Mouse (Mus musculus): ENCODE data around the gene Mobp. TPM values are rescaled to one million over a fixed set of nuclear protein-coding genes. Genes with fewer than 3 reads are reported as not detected.

Gene Mobp
- total RNA-seq, 2 experiments from 2014 or later, result not detected

GRCm38 (mm10) chr9:120202683-120203082, 53.2 kb downstream of the Mobp start:
- no peak for ATAC-seq (replicated peaks; ENCODE audit: low FRiP score, poor library complexity, severe bottlenecking)

- ATAC-seq (replicated peaks; ENCODE audit: low FRiP score, poor library complexity, severe bottlenecking), result no peak
These were observed 54.4 kb downstream of the Mobp start for GRCm38 (mm10) chr9:120203936-120204335.

GRCm38 (mm10) chr9:120206897-120207296, 57.4 kb downstream of the Mobp start:
- no peak for ATAC-seq (replicated peaks; ENCODE audit: low FRiP score, poor library complexity, severe bottlenecking)

GRCm38 (mm10) chr9:120210068-120210467, 60.6 kb downstream of the Mobp start:
- ATAC-seq (replicated peaks; ENCODE audit: low FRiP score, poor library complexity, severe bottlenecking), result no peak

- no peak for ATAC-seq (replicated peaks; ENCODE audit: low FRiP score, poor library complexity, severe bottlenecking)
These were observed 61.4 kb downstream of the Mobp start for GRCm38 (mm10) chr9:120210865-120211264.

- no peak for ATAC-seq (replicated peaks; ENCODE audit: low FRiP score, poor library complexity, severe bottlenecking)
These were observed 63.4 kb downstream of the Mobp start for GRCm38 (mm10) chr9:120212936-120213335.

GRCm38 (mm10) chr9:120214978-120215495, 65.5 kb downstream of the Mobp start:
- ATAC-seq (replicated peaks; ENCODE audit: low FRiP score, poor library complexity, severe bottlenecking), result no peak

- no peak for ATAC-seq (replicated peaks; ENCODE audit: low FRiP score, poor library complexity, severe bottlenecking)
These were observed 69.9 kb downstream of the Mobp start for GRCm38 (mm10) chr9:120219411-120219810.

Other genes starting within 250 kb of the Mobp start
- 1.0 and 3.5 TPM in 2 replicates for gene Gorasp1, start 212.1 kb upstream of the Mobp start, total RNA-seq (2015; ENCODE audit: low replicate concordance)
- gene Gorasp1, start 212.1 kb upstream of the Mobp start, total RNA-seq (2017; ENCODE audit: low replicate concordance), result 0.56 and 2.7 TPM in 2 replicates
- gene Ttc21a, start 212.1 kb upstream of the Mobp start, total RNA-seq (2015; ENCODE audit: low replicate concordance), result 0.77 and 2.5 TPM in 2 replicates
- 1.2 and 2.0 TPM in 2 replicates for gene Ttc21a, start 212.1 kb upstream of the Mobp start, total RNA-seq (2017; ENCODE audit: low replicate concordance)
- gene Csrnp1, start 165.0 kb upstream of the Mobp start, total RNA-seq (2015; ENCODE audit: low replicate concordance), result 2.7 and 2.9 TPM in 2 replicates
- 1.4 and 3.2 TPM in 2 replicates for gene Csrnp1, start 165.0 kb upstream of the Mobp start, total RNA-seq (2017; ENCODE audit: low replicate concordance)
- not detected in 2 replicates for gene Xirp1, start 126.1 kb upstream of the Mobp start, total RNA-seq (2015; ENCODE audit: low replicate concordance)
- not detected in 2 replicates for gene Xirp1, start 126.1 kb upstream of the Mobp start, total RNA-seq (2017; ENCODE audit: low replicate concordance)
- gene Cx3cr1, start 79.8 kb upstream of the Mobp start, total RNA-seq (2015; ENCODE audit: low replicate concordance), result 6.7 and 7.3 TPM in 2 replicates
- 8.8 and 13.7 TPM in 2 replicates for gene Cx3cr1, start 79.8 kb upstream of the Mobp start, total RNA-seq (2017; ENCODE audit: low replicate concordance)
- not detected in 2 replicates for gene Ccr8, start 57.6 kb upstream of the Mobp start, total RNA-seq (2015; ENCODE audit: low replicate concordance)
- gene Ccr8, start 57.6 kb upstream of the Mobp start, total RNA-seq (2017; ENCODE audit: low replicate concordance), result not detected in 2 replicates
- 79.7 and 177 TPM in 2 replicates for gene Slc25a38, start 39.3 kb upstream of the Mobp start, total RNA-seq (2015; ENCODE audit: low replicate concordance)
- 230 and 266 TPM in 2 replicates for gene Slc25a38, start 39.3 kb upstream of the Mobp start, total RNA-seq (2017; ENCODE audit: low replicate concordance)
- gene Rpsa, start 22.0 kb upstream of the Mobp start, total RNA-seq (2015; ENCODE audit: low replicate concordance), result 532 and 535 TPM in 2 replicates
- gene Rpsa, start 22.0 kb upstream of the Mobp start, total RNA-seq (2017; ENCODE audit: low replicate concordance), result 872 and 875 TPM in 2 replicates
- not detected in 2 replicates for gene Myrip, start 151.8 kb downstream of the Mobp start, total RNA-seq (2015; ENCODE audit: low replicate concordance)
- not detected in 2 replicates for gene Myrip, start 151.8 kb downstream of the Mobp start, total RNA-seq (2017; ENCODE audit: low replicate concordance)